Mouse (Mus musculus) bone marrow, adult 2 months (tissue): ENCODE results near the gene Fam117a. TPM values are rescaled to one million over a fixed set of nuclear protein-coding genes. Genes with fewer than 3 reads are reported as not detected.
"Not testable (repeated sequence)": the region's sequence is repeated elsewhere in the genome, so short reads cannot be mapped to it uniquely, and the experiment has no call there.

Experiments used
- H3K27ac ChIP-seq: fragments of 200-500 bp; 2 replicates; pipeline ENCODE4 v1.5.1; 2012; ENCODE audit warnings: low read depth, mild to moderate bottlenecking, control low read depth, inconsistent platforms, low read length; ENCODE audit not compliant: control insufficient read depth, poor library complexity, insufficient read depth
- H3K4me1 ChIP-seq: fragments of 200-500 bp; 2 replicates; pipeline ENCODE4 v1.6.1; 2011; ENCODE audit warnings: low read length; ENCODE audit not compliant: control insufficient read depth, insufficient read depth
- H3K4me3 ChIP-seq: fragments of 200-500 bp; replicated peaks from 2 replicates; pipeline ENCODE3; 2011; ENCODE audit warnings: mild to moderate bottlenecking, low read depth, low read length, control low read depth; ENCODE audit not compliant: control insufficient read depth
- CTCF ChIP-seq: fragments of 200-500 bp; IDR thresholded peaks from 2 replicates; pipeline ENCODE4 v1.5.1; 2011; ENCODE audit warnings: low read length, control low read depth; ENCODE audit not compliant: control insufficient read depth, insufficient read depth
- POLR2A ChIP-seq: fragments of 200-500 bp; IDR thresholded peaks from 2 replicates; pipeline ENCODE4 v1.6.1; 2011; ENCODE audit warnings: low read depth, mild to moderate bottlenecking, control low read depth, low read length, borderline replicate concordance; ENCODE audit not compliant: control insufficient read depth
- WGBS: fragments of 180-500 bp; shearing (Covaris S2); methylation state at CpG from one replicate; pipeline ENCODE4 v1.1.7; 2018; 5-methylcytosine and 5-hydroxymethylcytosine counted together
- polyA plus RNA-seq: library from polyadenylated mRNA; stranded (reverse); fragments of >200 nt; gene quantifications from 2 replicates; pipeline ENCODE4 v1.2.4, GENCODE M21; 2011; ENCODE audit warnings: low replicate concordance; ENCODE audit not compliant: missing spikeins, insufficient read depth, insufficient read length

Gene Fam117a
- polyA plus RNA-seq, 1 experiment, result 178 TPM

GRCm38 (mm10) chr11:95402658-95403101 lies 65.9 kb downstream of the Fam117a start:
- no peaks in the 10 kb centered on the region; the same call in 1 of the 2 replicates for H3K4me1 ChIP-seq
- no peak overlapping the region for H3K4me3 ChIP-seq
- TF ChIP-seq POLR2A (no peak), CTCF (no peak)
- 61% methylated on average over 8 of the region's 8 CpGs for WGBS
- no peak overlapping the region for H3K27ac ChIP-seq

GRCm38 (mm10) chr11:95403382-95404340 lies 66.8 kb downstream of the Fam117a start:
- WGBS, result 75% methylated on average over 16 of the region's 16 CpGs
- Histone ChIP-seq H3K4me1 (no peaks in the 10 kb centered on the region), H3K27ac (no peak overlapping the region), H3K4me3 (no peak overlapping the region)
- TF ChIP-seq POLR2A, result no peak
- TF ChIP-seq CTCF, result no peak

- no peak overlapping the region for H3K4me3 ChIP-seq
- 70% methylated on average over 4 of the region's 4 CpGs for WGBS
- TF ChIP-seq CTCF, result no peak
- no peak for TF ChIP-seq POLR2A
- no peak overlapping the region for H3K27ac ChIP-seq
- no peaks in the 10 kb centered on the region for H3K4me1 ChIP-seq
Measured at GRCm38 (mm10) chr11:95405771-95406170, 69.0 kb downstream of the Fam117a start.

- not testable (repeated sequence) for H3K4me1 ChIP-seq, H3K27ac ChIP-seq, H3K4me3 ChIP-seq
- 68% methylated on average over 5 of the region's 5 CpGs for WGBS
Measured at GRCm38 (mm10) chr11:95406398-95406797, 69.6 kb downstream of the Fam117a start.

- 77% methylated on average over 10 of the region's 10 CpGs for WGBS
- H3K27ac ChIP-seq, result no peak overlapping the region
- TF ChIP-seq POLR2A (no peak), CTCF (no peak)
- no peak overlapping the region for H3K4me3 ChIP-seq
- H3K4me1 ChIP-seq, result peaks cover 2% of the 10 kb centered on the region; the same call in 1 of the 2 replicates
Measured at GRCm38 (mm10) chr11:95409450-95410112, 72.8 kb downstream of the Fam117a start.

GRCm38 (mm10) chr11:95411453-95412013 lies 74.7 kb downstream of the Fam117a start:
- no peak for TF ChIP-seq CTCF
- TF ChIP-seq POLR2A, result no peak
- peaks cover 4% of the 10 kb centered on the region; the same call in 1 of the 2 replicates for H3K4me1 ChIP-seq
- 39% methylated on average over 6 of the region's 6 CpGs for WGBS
- no peak overlapping the region for H3K4me3 ChIP-seq
- peak overlapping the region; percentile 29; the same call in 1 of the 2 replicates for H3K27ac ChIP-seq

- H3K27ac ChIP-seq, result 0 out of 2 replicates have a peak overlapping the region, but pooled peaks have one; percentile 30
- no peak overlapping the region for H3K4me3 ChIP-seq
- peaks cover 5% of the 10 kb centered on the region; the same call in 1 of the 2 replicates for H3K4me1 ChIP-seq
- WGBS, result 81% methylated on average over 3 of the region's 3 CpGs
- no peak for TF ChIP-seq POLR2A
- no peak for TF ChIP-seq CTCF
Measured at GRCm38 (mm10) chr11:95412615-95413014, 75.8 kb downstream of the Fam117a start.
